ENCODE assay signal across 20 mouse cellular contexts in genomic region chr2:9886031-9886430, GRCm38 (mm10). TPM values are rescaled to one million over a fixed set of nuclear protein-coding genes. Genes with fewer than 3 reads are reported as not detected.
DNase-seq lines count a peak whose midpoint lies in the region; ATAC-seq and TF ChIP-seq lines count a peak whose summit lies in the region.
"Had no signal": no experiment of that assay in that cellular context is flagged by ENCODE, and none has a peak within 500 bp of the region (broad histone marks: within the 10 kb centered on the region; RNA-seq: fewer than 3 reads in every experiment).

No protein-coding gene starts in this region.

- H3K4me3 ChIP-seq in kidney, adult 2 months (ENCODE audit: insufficient read depth, low read depth, low read length), result peak overlapping the region; percentile 19; the same call in 1 of the 2 replicates
- H3K4me3 ChIP-seq in hindbrain, embryonic 10.5 days, result peak overlapping the region; percentile 16; the same call in 1 of the 2 replicates
- no peak overlapping the region for H3K4me3 ChIP-seq in limb, embryonic 10.5 days
- peak overlapping the region; percentile 43 for H3K4me3 ChIP-seq in midbrain, postnatal 0 days (ENCODE audit: low read depth, low read length)
- H3K4me3 ChIP-seq: limb, embryonic 12.5 days; liver, embryonic 15.5 days had no signal

- intact Hi-C loops in left cerebral cortex, postnatal 10 days (cut with DNase I), result no loop called here

- H3K27ac ChIP-seq in kidney, adult 2 months (ENCODE audit: insufficient read depth, low read depth, low read length), result peak overlapping the region; percentile 47
- H3K27ac ChIP-seq in hindbrain, embryonic 10.5 days, result no peak overlapping the region
- no peak overlapping the region for H3K27ac ChIP-seq in limb, embryonic 10.5 days
- peak overlapping the region; percentile 83 for H3K27ac ChIP-seq in midbrain, postnatal 0 days (ENCODE audit: low read depth, low read length)
- H3K27ac ChIP-seq: limb, embryonic 12.5 days; liver, embryonic 15.5 days; macrophage; stomach, postnatal 0 days had no signal

- peaks cover 3% of the 10 kb centered on the region; the same call in 1 of the 2 replicates for H3K9me3 ChIP-seq in hindbrain, embryonic 10.5 days
- no peaks in the 10 kb centered on the region for H3K9me3 ChIP-seq in limb, embryonic 10.5 days (replicated peaks)
- H3K9me3 ChIP-seq in midbrain, postnatal 0 days (ENCODE audit: low read length), result no peaks in the 10 kb centered on the region
- H3K9me3 ChIP-seq: liver, embryonic 15.5 days had no signal

- WGBS in kidney, adult 2 months, result 43% methylated on average over 3 of the region's 3 CpGs
- 7% methylated on average over 3 of the region's 3 CpGs for WGBS in hindbrain, embryonic 10.5 days
- WGBS in limb, embryonic 10.5 days, result 16% methylated on average over 3 of the region's 3 CpGs
- WGBS in midbrain, postnatal 0 days, result 12% methylated on average over 3 of the region's 3 CpGs

- no peak for ATAC-seq in midbrain, postnatal 0 days (ENCODE audit: low FRiP score)
- ATAC-seq: forebrain, postnatal 0 days had no signal

- H3K36me3 ChIP-seq in kidney, adult 2 months (ENCODE audit: control insufficient read depth, insufficient read depth, low read length), result no peaks in the 10 kb centered on the region
- H3K36me3 ChIP-seq in hindbrain, embryonic 10.5 days, result no peaks in the 10 kb centered on the region
- no peaks in the 10 kb centered on the region for H3K36me3 ChIP-seq in limb, embryonic 10.5 days
- no peaks in the 10 kb centered on the region for H3K36me3 ChIP-seq in midbrain, postnatal 0 days (ENCODE audit: insufficient read depth, low read length)
- H3K36me3 ChIP-seq: limb, embryonic 12.5 days; liver, embryonic 15.5 days had no signal

- H3K9ac ChIP-seq in midbrain, postnatal 0 days (replicated peaks; ENCODE audit: low read length, poor library complexity, severe bottlenecking), result peak overlapping the region; percentile 61
- H3K9ac ChIP-seq: forebrain, postnatal 0 days; limb, embryonic 12.5 days; liver, embryonic 15.5 days had no signal

- no peaks in the 10 kb centered on the region for H3K4me1 ChIP-seq in kidney, adult 2 months (ENCODE audit: control insufficient read depth, insufficient read depth, low read length)
- H3K4me1 ChIP-seq in hindbrain, embryonic 10.5 days (replicated peaks), result peaks cover 47% of the 10 kb centered on the region
- peaks cover 54% of the 10 kb centered on the region for H3K4me1 ChIP-seq in limb, embryonic 10.5 days
- H3K4me1 ChIP-seq in midbrain, postnatal 0 days (ENCODE audit: insufficient read depth, low read length), result no peaks in the 10 kb centered on the region

- H3K4me2 ChIP-seq in midbrain, postnatal 0 days (ENCODE audit: low read depth, low read length, poor library complexity, severe bottlenecking), result peak overlapping the region; percentile 71
- H3K4me2 ChIP-seq: limb, embryonic 12.5 days; liver, embryonic 15.5 days had no signal

- no peak for DNase-seq in kidney, adult 2 months
- no peak for DNase-seq in kidney, postnatal 10 days
- DNase-seq in hindbrain, embryonic 10.5 days (ENCODE audit: low spot score), result no peak
- peak; percentile 44 for DNase-seq in limb, embryonic 10.5 days (ENCODE audit: low spot score)
- DNase-seq in midbrain, postnatal 0 days (ENCODE audit: low spot score), result no peak
- DNase-seq in thymus, postnatal 10 days (ENCODE audit: low spot score in 2 of 2), result no peak
- DNase-seq in lung, postnatal 25 days (ENCODE audit: low spot score), result no peak
- no peak for DNase-seq in left cerebral cortex, postnatal 10 days (ENCODE audit: extremely low spot score in 1 of 2, low spot score in 2 of 2)
- DNase-seq: B cell, adult 2 months; forebrain, postnatal 0 days; thymus, postnatal 4 days had no signal

- peaks cover 1% of the 10 kb centered on the region for H3K27me3 ChIP-seq in kidney, adult 2 months (replicated peaks; ENCODE audit: control insufficient read depth, insufficient read depth, low read length)
- H3K27me3 ChIP-seq in hindbrain, embryonic 10.5 days (ENCODE audit: insufficient read depth, poor library complexity, severe bottlenecking), result peaks cover 100% of the 10 kb centered on the region
- peaks cover 100% of the 10 kb centered on the region for H3K27me3 ChIP-seq in limb, embryonic 10.5 days (ENCODE audit: low read depth, poor library complexity, severe bottlenecking)
- peaks cover 44% of the 10 kb centered on the region for H3K27me3 ChIP-seq in midbrain, postnatal 0 days (ENCODE audit: insufficient read depth, low read length)

- no peak for TF ChIP-seq CTCF in kidney, adult 2 months (conservative IDR thresholded peaks at IDR 0.05; ENCODE audit: insufficient read depth, insufficient read length, low read depth, low read length)
- no peak for TF ChIP-seq CTCF in midbrain, postnatal 0 days (IDR thresholded peaks at IDR 0.05)

- TF ChIP-seq POLR2A in kidney, adult 2 months (IDR thresholded peaks at IDR 0.05; ENCODE audit: low read depth, low read length), result no peak

RNA-seq across cellular contexts. Expression of gene 9230102O04Rik, which starts 3.3 kb away (rescaled TPM):
- 1.6 and 2.8 TPM in 2 replicates for polyA plus RNA-seq in kidney, adult 2 months (2012; rRNA removed)
- polyA plus RNA-seq in hindbrain, embryonic 10.5 days (2016; fragmentation: Nextera tagmentation; extraction: Ambion mirVana), result 0.54 TPM in 1 of 2 replicates, not detected in the other
- 0.39 TPM in 1 of 2 replicates, not detected in the other for polyA plus RNA-seq in limb, embryonic 10.5 days (2016; fragmentation: Nextera tagmentation; extraction: Ambion mirVana)
- 0.77 TPM in 1 of 2 replicates, not detected in the other for total RNA-seq in midbrain, postnatal 0 days (2014; rRNA removed)
- polyA plus RNA-seq in midbrain, postnatal 0 days (2015; fragmentation: Nextera tagmentation; extraction: Ambion mirVana), result 2.2 and 3.6 TPM in 2 replicates
- not detected for total RNA-seq in left cerebral cortex, postnatal 10 days (2021)
- total RNA-seq: forebrain, postnatal 0 days; gastrocnemius, adult 8-10 months; heart, adult 8-10 months; layer of hippocampus, adult 18-20 months had no signal
- polyA plus RNA-seq: forebrain, postnatal 0 days; heart, postnatal 0 days; intestine, embryonic 14.5 days; limb, embryonic 12.5 days; liver, embryonic 15.5 days; macrophage; stomach, postnatal 0 days had no signal

RNA-seq across cellular contexts. Expression of gene Gata3, which starts 3.8 kb away (rescaled TPM):
- polyA plus RNA-seq in kidney, adult 2 months (2012; rRNA removed), result 14.9 and 15.4 TPM in 2 replicates
- 14.2 and 16.8 TPM in 2 replicates for polyA plus RNA-seq in hindbrain, embryonic 10.5 days (2016; fragmentation: Nextera tagmentation; extraction: Ambion mirVana)
- polyA plus RNA-seq in limb, embryonic 10.5 days (2016; fragmentation: Nextera tagmentation; extraction: Ambion mirVana), result 6.3 and 6.5 TPM in 2 replicates
- total RNA-seq in midbrain, postnatal 0 days (2014; rRNA removed), result 13.3 and 14.5 TPM in 2 replicates
- polyA plus RNA-seq in midbrain, postnatal 0 days (2015; fragmentation: Nextera tagmentation; extraction: Ambion mirVana), result 88.9 and 94.6 TPM in 2 replicates
- under 1 TPM; 0.11 to 0.49 TPM for total RNA-seq in left cerebral cortex, postnatal 10 days (2021)
- total RNA-seq: layer of hippocampus, adult 18-20 months had no signal
- polyA plus RNA-seq: macrophage had no signal

RNA-seq across cellular contexts. Expression of gene 4930412O13Rik, which starts 5.0 kb away (rescaled TPM):
- polyA plus RNA-seq in kidney, adult 2 months (2012; rRNA removed), result 0.39 and 1.4 TPM in 2 replicates
- polyA plus RNA-seq in hindbrain, embryonic 10.5 days (2016; fragmentation: Nextera tagmentation; extraction: Ambion mirVana), result 0.75 and 1.0 TPM in 2 replicates
- polyA plus RNA-seq in limb, embryonic 10.5 days (2016; fragmentation: Nextera tagmentation; extraction: Ambion mirVana), result 0.46 and 0.55 TPM in 2 replicates
- total RNA-seq in midbrain, postnatal 0 days (2014; rRNA removed), result 0.11 and 0.66 TPM in 2 replicates
- 2.0 TPM in 2 replicates for polyA plus RNA-seq in midbrain, postnatal 0 days (2015; fragmentation: Nextera tagmentation; extraction: Ambion mirVana)
- not detected for total RNA-seq in left cerebral cortex, postnatal 10 days (2021)
- total RNA-seq: forebrain, postnatal 0 days; gastrocnemius, adult 8-10 months; heart, adult 8-10 months; layer of hippocampus, adult 18-20 months had no signal
- polyA plus RNA-seq: forebrain, postnatal 0 days; heart, postnatal 0 days; intestine, embryonic 14.5 days; limb, embryonic 12.5 days; macrophage; stomach, postnatal 0 days had no signal

Comparison
In these comparisons a context has a peak if more than half of its experiments do, and no peak if none do; other contexts are left out.
1. H3K27ac ChIP-seq: peak in kidney, adult 2 months (single experiment) and midbrain, postnatal 0 days (single experiment); none in hindbrain, embryonic 10.5 days (single experiment) and limb, embryonic 10.5 days (single experiment).